Mouse (Mus musculus): ENCODE measurements around the gene Acot4. TPM values are rescaled to one million over a fixed set of nuclear protein-coding genes. Genes with fewer than 3 reads are reported as not detected.
"Not testable (repeated sequence)": the region's sequence is repeated elsewhere in the genome, so short reads cannot be mapped to it uniquely, and the experiment has no call there.

Gene Acot4
- total RNA-seq, 1 experiment, result 0.04 TPM

DNA sequence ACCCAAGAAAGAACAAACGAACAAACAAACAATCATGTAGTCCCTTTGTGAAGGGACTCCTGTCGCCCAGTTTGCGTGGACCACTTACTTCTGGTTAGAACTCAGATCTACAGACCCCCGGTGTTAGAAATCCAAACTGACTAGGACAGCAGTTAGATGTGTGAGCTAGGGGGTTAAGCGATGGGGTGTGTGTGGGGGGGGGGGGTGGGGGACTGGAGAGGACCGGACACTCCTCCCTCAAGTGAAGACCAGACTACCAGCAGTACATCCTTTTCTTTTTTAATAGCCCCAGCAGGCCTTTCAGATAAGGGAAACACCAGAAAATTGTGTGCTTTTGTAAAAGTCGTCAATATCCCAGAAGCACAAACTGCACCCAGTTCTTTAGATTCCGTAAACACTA lies 29.4 kb upstream of the Acot4 start:
- Histone ChIP-seq H3K9ac (ENCODE audit: insufficient read depth, low read depth, low read length, poor library complexity, severe bottlenecking) (no peak overlapping the region), H3K27ac (ENCODE audit: insufficient read depth, low read depth, low read length, poor library complexity, severe bottlenecking) (no peak overlapping the region), H3K4me3 (ENCODE audit: insufficient read depth in 1 of 2, low read depth in 1 of 2, low read length in 2 of 2, poor library complexity in 1 of 2, severe bottlenecking in 1 of 2) (peak overlapping the region in 1 of 2 experiments; percentile 54; a peak in 2 of 4 replicates), H3K4me1 (ENCODE audit: control insufficient read depth in 2 of 2, insufficient read depth in 2 of 2, low read length in 2 of 2, poor library complexity in 1 of 2) (no peaks in the 10 kb centered on the region), H3K36me3 (ENCODE audit: control insufficient read depth, insufficient read depth, low read length, poor library complexity, severe bottlenecking) (no peaks in the 10 kb centered on the region; the same call in 1 of the 2 replicates), H3K9me3 (ENCODE audit: control insufficient read depth, insufficient read depth, low read depth, low read length) (no peaks in the 10 kb centered on the region)
- in situ Hi-C loops (cut with MboI; ENCODE audit: low sequenced_read_pairs in 2 of 2, unreplicated experiment in 2 of 2), result no loop called here
- no peak for DNase-seq (ENCODE audit: low read depth, low spot score)
- TF ChIP-seq ZC3H11A (IDR thresholded peaks at IDR 0.05; ENCODE audit: borderline replicate concordance, low read depth, low read length) (no peak), MAFK (IDR thresholded peaks at IDR 0.05; ENCODE audit: insufficient read depth, low read depth, low read length) (no peak), ZNF384 (IDR thresholded peaks at IDR 0.05; ENCODE audit: low read depth, low read length) (no peak), HCFC1 (IDR thresholded peaks at IDR 0.05; ENCODE audit: borderline replicate concordance, insufficient read depth, low read length) (no peak), CHD2 (IDR thresholded peaks at IDR 0.05; ENCODE audit: low read depth, low read length) (no peak)

DNA sequence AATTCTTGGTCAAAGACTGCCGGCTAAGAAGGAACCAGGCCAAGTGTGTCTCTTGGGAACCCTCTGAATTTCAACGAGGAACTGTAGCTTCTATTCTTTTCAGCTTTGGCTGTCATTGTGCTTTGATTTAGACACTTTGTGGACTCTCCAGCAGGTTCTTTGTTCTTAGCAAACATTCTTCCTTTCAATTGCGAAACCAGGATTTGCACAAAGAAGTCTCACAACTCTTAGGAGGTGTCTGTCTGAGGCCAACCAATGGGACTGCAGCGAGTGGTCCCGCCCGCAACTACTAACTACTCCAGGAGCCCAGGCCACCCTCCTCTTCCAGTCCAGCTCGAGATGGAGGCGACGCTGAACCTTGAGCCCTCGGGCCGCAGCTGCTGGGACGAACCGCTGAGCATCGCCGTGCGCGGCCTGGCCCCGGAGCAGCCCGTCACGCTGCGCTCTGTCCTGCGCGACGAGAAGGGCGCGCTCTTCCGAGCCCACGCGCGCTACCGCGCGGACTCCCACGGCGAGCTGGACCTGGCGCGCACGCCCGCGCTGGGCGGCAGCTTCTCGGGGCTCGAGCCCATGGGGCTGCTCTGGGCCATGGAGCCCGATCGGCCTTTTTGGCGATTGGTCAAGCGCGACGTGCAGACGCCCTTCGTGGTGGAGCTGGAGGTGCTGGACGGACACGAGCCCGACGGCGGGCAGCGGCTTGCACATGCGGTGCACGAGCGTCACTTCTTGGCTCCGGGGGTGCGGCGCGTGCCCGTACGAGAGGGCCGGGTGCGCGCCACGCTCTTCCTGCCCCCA lies 28.8 kb upstream of the Acot4 start, which contains the start of gene Acot1:
TSS of gene Acot1 (plus strand) at position 320 of the 795 bp plus-strand sequence.
- in situ Hi-C loops (cut with MboI; ENCODE audit: low sequenced_read_pairs in 2 of 2, unreplicated experiment in 2 of 2); H3K9me3 ChIP-seq (ENCODE audit: control insufficient read depth, insufficient read depth, low read depth, low read length); H3K4me1 ChIP-seq (ENCODE audit: control insufficient read depth in 2 of 2, insufficient read depth in 2 of 2, low read length in 2 of 2, poor library complexity in 1 of 2); DNase-seq (ENCODE audit: low read depth, low spot score); H3K36me3 ChIP-seq (ENCODE audit: control insufficient read depth, insufficient read depth, low read length, poor library complexity, severe bottlenecking): not testable (repeated sequence)
- peak within 1 kb of the TSS; percentile 54 to 68 for H3K4me3 ChIP-seq (ENCODE audit: insufficient read depth in 1 of 2, low read depth in 1 of 2, low read length in 2 of 2, poor library complexity in 1 of 2, severe bottlenecking in 1 of 2)
- H3K27ac ChIP-seq (ENCODE audit: insufficient read depth, low read depth, low read length, poor library complexity, severe bottlenecking), result peak within 1 kb of the TSS; percentile 28; the same call in 1 of the 2 replicates
- peak within 1 kb of the TSS; percentile 64 for H3K9ac ChIP-seq (ENCODE audit: insufficient read depth, low read depth, low read length, poor library complexity, severe bottlenecking)

DNA sequence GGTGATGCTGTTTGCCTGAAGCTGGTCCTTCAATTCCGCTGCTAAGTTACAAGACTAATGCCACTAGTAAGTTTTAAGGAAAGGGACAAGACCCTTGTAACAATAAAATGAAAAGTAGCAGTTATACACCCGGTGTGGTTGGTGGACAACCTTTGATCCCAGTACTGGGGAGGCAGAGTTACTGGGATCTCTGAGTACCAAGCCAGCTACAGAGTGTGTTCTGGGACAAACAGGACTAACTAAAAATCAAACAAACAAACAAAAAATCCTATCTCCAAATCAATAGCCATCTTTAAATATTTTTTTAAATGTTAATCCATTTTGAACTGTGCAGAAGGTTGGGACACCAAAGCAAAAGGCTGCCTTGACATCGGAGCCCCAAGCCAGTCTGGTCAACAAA lies 28.0 kb upstream of the Acot4 start:
- in situ Hi-C loops (cut with MboI; ENCODE audit: low sequenced_read_pairs in 2 of 2, unreplicated experiment in 2 of 2), result no loop called here
- Histone ChIP-seq H3K9ac (ENCODE audit: insufficient read depth, low read depth, low read length, poor library complexity, severe bottlenecking) (no peak overlapping the region), H3K36me3 (ENCODE audit: control insufficient read depth, insufficient read depth, low read length, poor library complexity, severe bottlenecking) (no peaks in the 10 kb centered on the region; the same call in 1 of the 2 replicates), H3K27ac (ENCODE audit: insufficient read depth, low read depth, low read length, poor library complexity, severe bottlenecking) (no peak overlapping the region), H3K4me1 (ENCODE audit: control insufficient read depth in 2 of 2, insufficient read depth in 2 of 2, low read length in 2 of 2, poor library complexity in 1 of 2) (no peaks in the 10 kb centered on the region), H3K9me3 (ENCODE audit: control insufficient read depth, insufficient read depth, low read depth, low read length) (no peaks in the 10 kb centered on the region), H3K4me3 (ENCODE audit: insufficient read depth in 1 of 2, low read depth in 1 of 2, low read length in 2 of 2, poor library complexity in 1 of 2, severe bottlenecking in 1 of 2) (peak overlapping the region in 1 of 2 experiments; percentile 54; a peak in 2 of 4 replicates)
- no peak for TF ChIP-seq HCFC1 (IDR thresholded peaks at IDR 0.05; ENCODE audit: borderline replicate concordance, insufficient read depth, low read length)
- no peak for TF ChIP-seq MAFK (IDR thresholded peaks at IDR 0.05; ENCODE audit: insufficient read depth, low read depth, low read length)
- TF ChIP-seq ZNF384 (IDR thresholded peaks at IDR 0.05; ENCODE audit: low read depth, low read length), result no peak
- TF ChIP-seq ZC3H11A (IDR thresholded peaks at IDR 0.05; ENCODE audit: borderline replicate concordance, low read depth, low read length), result no peak
- no peak for TF ChIP-seq CHD2 (IDR thresholded peaks at IDR 0.05; ENCODE audit: low read depth, low read length)
- DNase-seq (ENCODE audit: low read depth, low spot score), result no peak

DNA sequence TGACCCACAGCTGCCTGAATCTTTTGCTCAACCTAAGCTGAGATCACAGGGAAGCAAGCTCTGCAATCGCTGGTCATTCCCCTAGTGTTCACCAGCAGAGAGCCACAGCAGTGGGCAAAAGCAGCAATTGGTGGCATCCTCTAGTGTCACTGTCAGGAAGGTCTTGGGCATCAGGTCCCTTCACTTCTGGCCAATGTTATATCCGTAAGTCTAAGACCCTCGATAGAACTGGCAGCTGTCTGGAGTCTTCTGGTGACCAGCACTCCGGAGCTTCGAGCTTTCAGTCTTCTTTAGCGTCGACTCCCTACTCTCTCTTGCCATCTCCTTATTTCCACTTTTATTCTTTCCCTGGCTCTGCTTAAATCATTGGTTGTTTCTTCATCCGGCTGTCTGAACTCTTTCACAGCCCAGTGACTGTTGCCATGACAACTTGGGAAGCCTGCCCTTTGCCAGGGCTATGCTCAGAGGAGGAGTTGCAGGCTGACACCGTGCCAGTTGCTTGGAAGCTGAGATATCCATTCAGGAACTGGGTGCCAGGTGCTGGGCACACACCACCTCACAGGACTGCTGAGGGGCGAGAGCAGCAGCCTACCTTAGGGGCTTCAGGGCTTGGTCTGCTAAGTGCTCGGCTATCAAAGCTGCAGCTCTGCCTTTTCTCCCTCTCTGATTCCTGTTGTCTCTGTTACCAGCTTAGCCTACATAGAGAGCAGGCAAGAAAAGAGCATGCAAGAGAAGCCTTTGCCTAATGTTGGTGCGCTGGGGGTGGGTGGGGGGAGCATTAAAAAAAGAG lies 26.7 kb upstream of the Acot4 start:
- no peak overlapping the region for H3K4me3 ChIP-seq (ENCODE audit: insufficient read depth in 1 of 2, low read depth in 1 of 2, low read length in 2 of 2, poor library complexity in 1 of 2, severe bottlenecking in 1 of 2)
- DNase-seq (ENCODE audit: low read depth, low spot score), result no peak
- TF ChIP-seq ZC3H11A (IDR thresholded peaks at IDR 0.05; ENCODE audit: borderline replicate concordance, low read depth, low read length), result no peak
- no peak for TF ChIP-seq CHD2 (IDR thresholded peaks at IDR 0.05; ENCODE audit: low read depth, low read length)
- TF ChIP-seq MAFK (IDR thresholded peaks at IDR 0.05; ENCODE audit: insufficient read depth, low read depth, low read length), result no peak
- TF ChIP-seq HCFC1 (IDR thresholded peaks at IDR 0.05; ENCODE audit: borderline replicate concordance, insufficient read depth, low read length), result no peak
- TF ChIP-seq ZNF384 (IDR thresholded peaks at IDR 0.05; ENCODE audit: low read depth, low read length), result no peak
- in situ Hi-C loops (cut with MboI; ENCODE audit: low sequenced_read_pairs in 2 of 2, unreplicated experiment in 2 of 2), result no loop called here
- H3K9me3 ChIP-seq (ENCODE audit: control insufficient read depth, insufficient read depth, low read depth, low read length), result no peaks in the 10 kb centered on the region
- no peak overlapping the region for H3K27ac ChIP-seq (ENCODE audit: insufficient read depth, low read depth, low read length, poor library complexity, severe bottlenecking)
- H3K4me1 ChIP-seq (ENCODE audit: control insufficient read depth in 2 of 2, insufficient read depth in 2 of 2, low read length in 2 of 2, poor library complexity in 1 of 2), result peaks cover 0 to 2% of the 10 kb centered on the region in 2 experiments; a peak in 2 of 4 replicates
- H3K36me3 ChIP-seq (ENCODE audit: control insufficient read depth, insufficient read depth, low read length, poor library complexity, severe bottlenecking), result no peaks in the 10 kb centered on the region; the same call in 1 of the 2 replicates
- H3K9ac ChIP-seq (ENCODE audit: insufficient read depth, low read depth, low read length, poor library complexity, severe bottlenecking), result no peak overlapping the region
